Mouse (Mus musculus) brain, embryonic 14.5 days (tissue): ENCODE results near the gene Fam192a.

Experiments
- CTCF ChIP-seq: fragments of 200-500 bp; IDR thresholded peaks from 2 replicates; pipeline ENCODE4 v1.5.1; 2012; ENCODE audit warnings: inconsistent platforms, mild to moderate bottlenecking, moderate library complexity, borderline replicate concordance; ENCODE audit not compliant: insufficient read depth, insufficient read length; ENCODE audit errors: extremely low read depth
- POLR2A ChIP-seq: fragments of 200-500 bp; IDR thresholded peaks from 2 replicates; pipeline ENCODE4 v1.6.1; 2012; ENCODE audit warnings: mild to moderate bottlenecking, inconsistent platforms, borderline replicate concordance; ENCODE audit not compliant: poor library complexity, insufficient read depth, insufficient read length, severe bottlenecking; ENCODE audit errors: extremely low read depth

DNA sequence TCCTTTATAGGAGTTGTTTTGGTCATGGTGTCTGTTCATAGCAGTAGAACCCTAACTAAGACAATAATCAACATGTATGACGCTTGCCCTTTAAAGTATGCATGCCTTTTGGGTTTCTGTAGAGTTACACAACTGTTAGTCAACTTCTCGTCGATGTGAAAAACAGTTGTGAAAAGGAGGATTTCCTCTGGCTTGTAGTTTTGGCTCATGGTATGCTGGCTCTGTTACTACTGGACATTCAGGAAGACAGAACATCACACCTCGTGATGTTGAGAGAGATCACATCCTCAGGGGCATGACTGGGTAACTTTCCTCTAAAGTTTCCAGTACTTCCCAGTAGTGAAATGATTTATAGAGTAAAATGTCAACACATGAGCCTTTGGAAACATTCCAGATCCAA, 71.2 kb downstream of the Fam192a start:
- no peak for TF ChIP-seq POLR2A
- TF ChIP-seq CTCF, result no peak
